Mouse (Mus musculus) left cerebral cortex, postnatal 25 days (tissue): ENCODE results near the gene Med25. TPM values are rescaled to one million over a fixed set of nuclear protein-coding genes. Genes with fewer than 3 reads are reported as not detected.

Experiments
- DNase-seq, 2 experiments: peaks; one replicate each; pipeline ENCODE4 v3.0.0; 2022; ENCODE audit warnings: low spot score in 2 of 2, mixed read lengths in 1 of 2
- intact Hi-C: fragments of 180-260 bp; cut with DNase I; formaldehyde crosslinking; loops from one replicate; pipeline ENCODE4 v1.15.1; 2025
- total RNA-seq, 2 experiments: library from RNA; stranded (reverse); gene quantifications; 2 replicates each; pipeline ENCODE4 v1.2.3; 2021

Gene Med25
- total RNA-seq, 2 experiments from 2014 or later = 88.8 to 89.5 TPM

GRCm38 (mm10) chr7:44867802-44868201, 24.7 kb downstream of the Med25 start:
- intact Hi-C loops = no loop called here
- DNase-seq = no peak

GRCm38 (mm10) chr7:44867010-44867702, 25.4 kb downstream of the Med25 start:
- intact Hi-C loops = no loop called here

GRCm38 (mm10) chr7:44866276-44867009, 26.1 kb downstream of the Med25 start:
- intact Hi-C loops = no loop called here
- DNase-seq = no peak

More at GRCm38 (mm10) chr7:44867010-44867702, 25.4 kb downstream of the Med25 start:
- no peak for DNase-seq

GRCm38 (mm10) chr7:44864595-44865542, 27.6 kb downstream of the Med25 start:
- intact Hi-C loops = no loop called here
- no peak for DNase-seq

- intact Hi-C loops = no loop called here
- DNase-seq = no peak
These were observed 28.5 kb downstream of the Med25 start for GRCm38 (mm10) chr7:44863982-44864494.

- DNase-seq = no peak
These were observed 29.3 kb downstream of the Med25 start for GRCm38 (mm10) chr7:44863210-44863609.

GRCm38 (mm10) chr7:44862434-44862833, 30.1 kb downstream of the Med25 start:
- intact Hi-C loops = no loop called here
- no peak for DNase-seq

More at GRCm38 (mm10) chr7:44863210-44863609, 29.3 kb downstream of the Med25 start:
- intact Hi-C loops = no loop called here

GRCm38 (mm10) chr7:44861429-44861816, 31.1 kb downstream of the Med25 start:
- DNase-seq = no peak
- intact Hi-C loops = no loop called here

GRCm38 (mm10) chr7:44860576-44861428, 31.7 kb downstream of the Med25 start:
- intact Hi-C loops = no loop called here

GRCm38 (mm10) chr7:44859896-44860295, 32.6 kb downstream of the Med25 start:
- intact Hi-C loops = no loop called here
- DNase-seq = no peak

More at GRCm38 (mm10) chr7:44860576-44861428, 31.7 kb downstream of the Med25 start:
- DNase-seq = peak in 1 of 2 experiments; percentile 57

GRCm38 (mm10) chr7:44857905-44858304, 34.6 kb downstream of the Med25 start:
- DNase-seq = no peak
- intact Hi-C loops = loop anchor here (1.0 kb wide), 1 partner anchor 11 kb away; the partner anchor contains the start of gene Ptov1

- peak; percentile 92 to 97 for DNase-seq
- intact Hi-C loops = loop anchor here (1.0 kb wide), 1 partner anchor 12 kb away; the partner anchor contains the start of gene Ptov1
These were observed 35.4 kb downstream of the Med25 start, which contains the start of gene Pnkp for GRCm38 (mm10) chr7:44857042-44857552. Gene Pnkp (plus strand): TSS chr7:44857139.

GRCm38 (mm10) chr7:44856265-44856916, 36.1 kb downstream of the Med25 start:
- intact Hi-C loops = no loop called here
- no peak for DNase-seq

GRCm38 (mm10) chr7:44855036-44855435, 37.5 kb downstream of the Med25 start:
- no peak for DNase-seq
- intact Hi-C loops = no loop called here

- intact Hi-C loops = no loop called here
- DNase-seq = peak; percentile 70 to 75
These were observed 38.0 kb downstream of the Med25 start for GRCm38 (mm10) chr7:44854356-44855031.

GRCm38 (mm10) chr7:44853596-44854355, 38.7 kb downstream of the Med25 start:
- intact Hi-C loops = no loop called here
- DNase-seq = no peak

- intact Hi-C loops = no loop called here
- DNase-seq = no peak
These were observed 39.4 kb downstream of the Med25 start for GRCm38 (mm10) chr7:44853065-44853464.
